Mouse (Mus musculus) ES-E14 (cell line): ENCODE measurements around the gene Micu2. TPM values are rescaled to one million over a fixed set of nuclear protein-coding genes. Genes with fewer than 3 reads are reported as not detected.

Experiments used
- DNase-seq: peaks from one replicate; pipeline ENCODE4 v3.0.0-alpha.2; 2013; ENCODE audit warnings: low read depth, low spot score
- H3K27ac ChIP-seq: 2 replicates; pipeline ENCODE4 v1.5.1; 2012; ENCODE audit warnings: low read depth, mild to moderate bottlenecking, low read length, moderate library complexity, mixed read lengths; ENCODE audit not compliant: poor library complexity, insufficient read depth, severe bottlenecking
- H3K36me3 ChIP-seq: 2 replicates; pipeline ENCODE4 v1.6.1; 2012; ENCODE audit warnings: mild to moderate bottlenecking, low read length, moderate library complexity, mixed read lengths; ENCODE audit not compliant: control insufficient read depth, poor library complexity, insufficient read depth, severe bottlenecking
- H3K4me1 ChIP-seq, 2 experiments: fragments of 150-350 bp in 1 of 2; sonication (generic) in 1 of 2; 2 replicates each; pipeline ENCODE4 v1.6.1; 2012; ENCODE audit warnings: low read length in 2 of 2, mild to moderate bottlenecking in 1 of 2, mixed read lengths in 1 of 2; ENCODE audit not compliant: control insufficient read depth in 2 of 2, insufficient read depth in 2 of 2, poor library complexity in 1 of 2
- H3K4me3 ChIP-seq, 2 experiments: fragments of 150-350 bp in 1 of 2; sonication (generic) in 1 of 2; 2 replicates each; pipeline ENCODE4 v1.5.1; 2012; ENCODE audit warnings: low read length in 2 of 2, low read depth in 1 of 2, mild to moderate bottlenecking in 1 of 2, mixed read lengths in 1 of 2; ENCODE audit not compliant: insufficient read depth in 1 of 2, poor library complexity in 1 of 2, severe bottlenecking in 1 of 2
- H3K9ac ChIP-seq: 2 replicates; pipeline ENCODE4 v1.6.1; 2012; ENCODE audit warnings: low read depth, mild to moderate bottlenecking, low read length, mixed read lengths; ENCODE audit not compliant: poor library complexity, insufficient read depth, severe bottlenecking
- H3K9me3 ChIP-seq: fragments of 150-350 bp; sonication (generic); 2 replicates; pipeline ENCODE4 v1.6.1; 2012; ENCODE audit warnings: low read depth, mild to moderate bottlenecking, low read length; ENCODE audit not compliant: control insufficient read depth, insufficient read depth
- CHD2 ChIP-seq: IDR thresholded peaks from 2 replicates; pipeline ENCODE4 v1.6.1; 2014; ENCODE audit warnings: mild to moderate bottlenecking, low read depth, low read length, inconsistent platforms
- HCFC1 ChIP-seq: IDR thresholded peaks from 2 replicates; pipeline ENCODE4 v1.6.1; 2012; ENCODE audit warnings: low read length, inconsistent platforms, borderline replicate concordance; ENCODE audit not compliant: insufficient read depth
- MAFK ChIP-seq: IDR thresholded peaks from 2 replicates; pipeline ENCODE4 v1.6.1; 2014; ENCODE audit warnings: mild to moderate bottlenecking, low read depth, low read length, inconsistent platforms; ENCODE audit not compliant: insufficient read depth
- ZC3H11A ChIP-seq: IDR thresholded peaks from 2 replicates; pipeline ENCODE4 v1.6.1; 2012; ENCODE audit warnings: low read depth, mild to moderate bottlenecking, inconsistent platforms, low read length, borderline replicate concordance
- ZNF384 ChIP-seq: IDR thresholded peaks from 2 replicates; pipeline ENCODE4 v1.6.1; 2012; ENCODE audit warnings: low read depth, low read length, inconsistent platforms
- in situ Hi-C, 2 experiments: fragments of 600-800 bp; cut with MboI; formaldehyde crosslinking; loops; one replicate each; pipeline ENCODE4 v1.15.1; 2025; ENCODE audit warnings: low sequenced_read_pairs in 2 of 2, inconsistent platforms in 1 of 2; ENCODE audit not compliant: unreplicated experiment in 2 of 2
- total RNA-seq: library from RNA; depleted of rRNA; stranded (reverse); fragments of 300-350 nt; gene quantifications from 2 replicates; pipeline ENCODE4 v1.2.3, GENCODE M21; 2012

The Micu2 gene
- total RNA-seq, 1 experiment, result 7.6 TPM

DNA sequence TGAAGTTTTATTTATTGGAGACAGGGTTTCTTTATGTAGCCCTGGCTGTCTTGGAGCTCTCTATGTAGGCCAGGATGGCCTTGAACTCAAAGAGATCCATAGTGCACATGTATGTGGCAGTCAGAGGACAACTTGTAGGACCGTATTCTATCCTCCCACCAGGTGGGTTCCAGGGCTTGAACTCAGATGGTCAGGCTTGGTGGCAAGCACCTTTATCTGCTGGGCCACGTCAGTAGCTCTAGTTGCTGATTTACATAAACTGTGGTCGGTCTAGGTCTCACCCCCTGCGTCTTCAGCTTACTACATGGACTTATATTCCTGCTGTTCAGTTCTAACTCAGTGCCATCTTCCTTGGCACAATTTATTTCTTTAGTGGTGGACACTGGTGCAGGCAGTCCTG, 87.7 kb downstream of the Micu2 start:
- H3K36me3 ChIP-seq, result no peaks in the 10 kb centered on the region
- in situ Hi-C loops, result loop anchor here in 1 of 2 experiments (25.0 kb wide), 1 partner anchor 224 kb away; no protein-coding TSS in a partner anchor
- no peak overlapping the region for H3K27ac ChIP-seq
- no peak overlapping the region for H3K4me3 ChIP-seq
- TF ChIP-seq ZC3H11A, result no peak
- no peak for TF ChIP-seq HCFC1
- no peak for TF ChIP-seq MAFK
- TF ChIP-seq ZNF384, result no peak
- TF ChIP-seq CHD2, result no peak
- peaks cover 19 to 25% of the 10 kb centered on the region in 2 experiments for H3K4me1 ChIP-seq
- no peak for DNase-seq
- no peaks in the 10 kb centered on the region for H3K9me3 ChIP-seq
- H3K9ac ChIP-seq, result no peak overlapping the region

DNA sequence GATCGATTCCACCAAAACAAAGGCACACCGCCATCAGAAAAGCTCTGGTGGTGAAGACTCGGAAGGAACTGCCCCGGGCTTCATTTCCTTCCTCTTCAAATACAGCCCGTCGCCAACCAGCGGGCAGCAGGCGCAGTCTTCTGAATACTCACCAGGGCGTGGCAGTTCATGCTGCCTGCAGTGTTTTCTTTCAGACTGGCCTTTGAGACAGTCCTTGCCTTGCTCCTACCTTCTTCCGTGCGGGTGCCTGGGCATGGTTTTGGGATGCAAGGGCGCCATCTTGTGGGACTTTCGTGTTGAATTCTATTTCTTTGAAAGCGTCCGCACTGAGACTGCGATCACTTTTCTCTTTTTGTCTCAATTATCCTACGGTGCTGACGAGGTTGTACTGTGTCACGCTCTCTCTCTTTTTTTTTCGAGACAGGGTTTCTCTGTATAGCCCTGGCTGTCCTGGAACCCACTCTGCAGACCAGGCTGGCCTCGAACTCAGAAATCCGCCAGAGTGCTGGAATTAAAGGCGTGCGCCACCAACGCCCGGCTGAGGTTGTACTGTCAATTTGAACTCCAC, 88.5 kb downstream of the Micu2 start:
- H3K27ac ChIP-seq, result no peak overlapping the region
- peaks cover 19 to 23% of the 10 kb centered on the region in 2 experiments for H3K4me1 ChIP-seq
- DNase-seq, result peak; percentile 87
- H3K36me3 ChIP-seq, result no peaks in the 10 kb centered on the region
- in situ Hi-C loops, result loop anchor here in 1 of 2 experiments (25.0 kb wide), 1 partner anchor 223 kb away; no protein-coding TSS in a partner anchor
- H3K9me3 ChIP-seq, result no peaks in the 10 kb centered on the region
- TF ChIP-seq ZC3H11A (peak; percentile 85; the same call in 1 of the 2 replicates), CHD2 (no peak), HCFC1 (peak; percentile 18; the same call in 1 of the 2 replicates), MAFK (no peak)
- H3K9ac ChIP-seq, result 0 out of 2 replicates have a peak overlapping the region, but pooled peaks have one; percentile 43
- peak overlapping the region in 1 of 2 experiments; percentile 15; a peak in 2 of 4 replicates for H3K4me3 ChIP-seq

DNA sequence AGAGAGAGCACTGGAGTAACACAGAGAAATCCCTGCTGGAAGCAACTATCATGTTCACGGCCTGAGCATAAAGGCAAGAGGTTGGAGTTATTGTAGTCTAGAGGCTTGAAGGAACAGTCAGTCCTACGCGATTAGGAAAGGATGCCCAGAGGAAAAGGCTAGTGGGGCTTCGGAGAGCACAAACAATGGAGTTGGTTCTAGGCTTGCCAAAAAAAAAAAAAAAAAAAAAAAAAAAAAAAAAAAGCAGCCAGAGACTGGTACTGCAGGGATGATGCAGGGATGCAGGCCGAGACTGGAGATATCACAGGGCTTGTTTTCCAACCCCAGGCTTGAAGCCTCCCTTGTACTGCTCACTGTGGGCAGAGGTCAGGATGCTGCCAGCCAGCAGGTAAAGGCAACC, 89.8 kb downstream of the Micu2 start:
- Histone ChIP-seq H3K36me3 (no peaks in the 10 kb centered on the region), H3K4me3 (no peak overlapping the region), H3K9ac (no peak overlapping the region), H3K27ac (no peak overlapping the region), H3K9me3 (no peaks in the 10 kb centered on the region), H3K4me1 (peaks cover 18 to 19% of the 10 kb centered on the region in 2 experiments)
- in situ Hi-C loops, result loop anchor here in 1 of 2 experiments (25.0 kb wide), 1 partner anchor 222 kb away; no protein-coding TSS in a partner anchor
- DNase-seq, result no peak
- no peak for TF ChIP-seq MAFK
- TF ChIP-seq ZNF384, result peak; percentile 78

DNA sequence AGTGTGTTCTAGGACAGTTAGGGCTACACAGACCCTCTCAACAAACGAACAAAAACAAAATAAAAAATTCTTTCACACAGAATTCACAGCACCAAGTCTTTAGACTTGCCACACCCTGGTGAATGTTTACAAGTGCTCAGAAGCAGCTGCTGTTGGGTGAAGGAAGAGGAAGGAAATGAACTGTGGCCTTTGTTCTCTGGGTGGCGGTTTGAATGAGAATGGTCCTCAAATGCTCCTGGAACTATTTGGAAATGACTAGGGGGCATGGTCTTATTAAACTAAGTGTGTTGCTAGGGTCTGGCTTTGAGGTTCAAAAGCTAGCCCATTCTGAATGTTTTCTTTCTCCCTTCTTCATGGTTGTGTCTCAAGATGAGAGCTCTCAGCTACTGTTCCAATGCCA, 90.6 kb downstream of the Micu2 start:
- no peaks in the 10 kb centered on the region for H3K9me3 ChIP-seq

More for the DNA sequence above, 90.6 kb downstream of the Micu2 start:
- in situ Hi-C loops, result loop anchor here in 1 of 2 experiments (25.0 kb wide), 1 partner anchor 221 kb away; no protein-coding TSS in a partner anchor
- peaks cover 18 to 19% of the 10 kb centered on the region in 2 experiments for H3K4me1 ChIP-seq
- no peak overlapping the region for H3K4me3 ChIP-seq
- DNase-seq, result no peak
- TF ChIP-seq ZNF384 (no peak), CHD2 (no peak), ZC3H11A (no peak), MAFK (no peak), HCFC1 (no peak)
- H3K36me3 ChIP-seq, result no peaks in the 10 kb centered on the region
- peak overlapping the region; percentile 41 for H3K27ac ChIP-seq
- H3K9ac ChIP-seq, result no peak overlapping the region
